Mouse (Mus musculus) intestine, postnatal 0 days (tissue): ENCODE data around the gene Znrd1. TPM values are rescaled to one million over a fixed set of nuclear protein-coding genes. Genes with fewer than 3 reads are reported as not detected.

Experiments used
- ATAC-seq: fragments of 200-750 bp; cut with Nextera tagmentation; 2 replicates; pipeline ENCODE4 v1.8.0; 2017; ENCODE audit warnings: mild to moderate bottlenecking, moderate TSS enrichment, moderate library complexity
- H3K27ac ChIP-seq: fragments of 300-500 bp; sonication (generic); 2 replicates; pipeline ENCODE4 v1.5.1; 2014; ENCODE audit warnings: mild to moderate bottlenecking, low read depth, low read length, moderate library complexity
- H3K27me3 ChIP-seq: fragments of 300-500 bp; sonication (generic); replicated peaks from 2 replicates; pipeline ENCODE4 v1.6.1; 2014; ENCODE audit warnings: low read length, mixed read lengths; ENCODE audit not compliant: control insufficient read depth, insufficient read depth
- H3K36me3 ChIP-seq: fragments of 300-500 bp; sonication (generic); 2 replicates; pipeline ENCODE4 v1.6.1; 2014; ENCODE audit warnings: mild to moderate bottlenecking, moderate library complexity; ENCODE audit not compliant: control insufficient read depth, insufficient read depth
- H3K4me1 ChIP-seq: fragments of 300-500 bp; sonication (generic); replicated peaks from 2 replicates; pipeline ENCODE4 v1.6.1; 2014; ENCODE audit warnings: antibody characterized with exemption, low read length, mixed read lengths; ENCODE audit not compliant: control insufficient read depth, insufficient read depth
- H3K4me2 ChIP-seq: fragments of 300-500 bp; sonication (generic); replicated peaks from 2 replicates; pipeline ENCODE4 v1.6.1; 2014; ENCODE audit warnings: low read depth, mild to moderate bottlenecking, moderate library complexity
- H3K4me3 ChIP-seq: fragments of 300-500 bp; sonication (generic); 2 replicates; pipeline ENCODE4 v1.5.1; 2014; ENCODE audit warnings: low read depth, low read length
- H3K9ac ChIP-seq: fragments of 300-500 bp; sonication (generic); 2 replicates; pipeline ENCODE4 v1.6.1; 2014; ENCODE audit warnings: mild to moderate bottlenecking, low read depth, low read length
- H3K9me3 ChIP-seq: fragments of 300-500 bp; sonication (generic); 2 replicates; pipeline ENCODE4 v1.6.1; 2016; ENCODE audit warnings: mixed run types; ENCODE audit not compliant: control insufficient read depth
- CTCF ChIP-seq: sonication (generic); IDR thresholded peaks from 2 replicates; pipeline ENCODE4 v1.5.1; 2016; ENCODE audit warnings: low read depth, mild to moderate bottlenecking, control low read depth, antibody characterized with exemption, moderate library complexity
- WGBS: fragments of 180-500 bp; shearing (Covaris S2); extraction: QIAGEN DNeasy Blood & Tissue Kit; methylation state at CpG from one replicate; pipeline ENCODE4 v1.1.7; 2014; 5-methylcytosine and 5-hydroxymethylcytosine counted together
- polyA plus RNA-seq: library from polyadenylated mRNA; unstranded; fragments of >200 nt; fragmentation: Nextera tagmentation; extraction: Ambion mirVana; gene quantifications from 2 replicates; pipeline ENCODE4 v1.2.1, GENCODE M21; 2015

Gene Znrd1
- polyA plus RNA-seq, 1 experiment from 2014 or later: 59.1 TPM

DNA sequence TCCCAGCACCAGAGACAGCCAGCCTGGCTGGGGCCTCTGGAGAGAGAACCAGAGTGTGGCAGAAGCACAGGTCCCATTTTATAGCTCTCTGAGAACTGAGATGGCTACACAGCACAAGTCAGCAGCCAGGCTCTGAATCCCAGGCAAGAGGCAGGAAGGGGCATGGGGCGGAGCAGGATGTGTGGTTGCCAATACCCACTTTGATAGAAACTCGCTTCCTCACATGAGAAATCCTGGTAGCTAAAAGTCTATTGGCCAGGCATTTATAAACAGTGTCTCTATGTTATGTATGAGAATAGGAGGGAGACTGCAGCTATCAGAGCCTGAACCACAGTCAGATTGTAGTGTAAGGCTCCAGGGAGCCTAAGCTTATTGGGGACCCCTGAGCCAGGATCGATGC lies 14.4 kb upstream of the Znrd1 start:
- H3K4me3 ChIP-seq: no peak overlapping the region
- H3K4me1 ChIP-seq: no peaks in the 10 kb centered on the region
- H3K4me2 ChIP-seq: no peak overlapping the region
- WGBS: 75% methylated on average over 3 of the region's 3 CpGs
- no peaks in the 10 kb centered on the region for H3K9me3 ChIP-seq
- no peak overlapping the region for H3K27ac ChIP-seq
- no peak for ATAC-seq
- TF ChIP-seq CTCF: no peak
- H3K27me3 ChIP-seq: no peaks in the 10 kb centered on the region
- H3K9ac ChIP-seq: no peak overlapping the region
- no peaks in the 10 kb centered on the region for H3K36me3 ChIP-seq

- no peak for ATAC-seq
- WGBS: 85% methylated on average over 6 of the region's 6 CpGs
- H3K27me3 ChIP-seq: no peaks in the 10 kb centered on the region
- no peak overlapping the region for H3K27ac ChIP-seq
- no peak overlapping the region for H3K9ac ChIP-seq
- no peak overlapping the region for H3K4me3 ChIP-seq
- no peak overlapping the region for H3K4me2 ChIP-seq
- TF ChIP-seq CTCF: no peak
- H3K9me3 ChIP-seq: no peaks in the 10 kb centered on the region
- no peaks in the 10 kb centered on the region for H3K4me1 ChIP-seq
- H3K36me3 ChIP-seq: no peaks in the 10 kb centered on the region
These were observed 13.0 kb upstream of the Znrd1 start for GRCm38 (mm10) chr17:36971172-36971850.

GRCm38 (mm10) chr17:36970316-36970890 lies 12.0 kb upstream of the Znrd1 start:
- Histone ChIP-seq H3K27me3 (no peaks in the 10 kb centered on the region), H3K27ac (no peak overlapping the region), H3K9me3 (no peaks in the 10 kb centered on the region), H3K4me2 (no peak overlapping the region), H3K4me1 (no peaks in the 10 kb centered on the region), H3K9ac (no peak overlapping the region), H3K36me3 (no peaks in the 10 kb centered on the region), H3K4me3 (no peak overlapping the region)
- no peak for ATAC-seq
- TF ChIP-seq CTCF: no peak
- 64% methylated on average over 14 of the region's 14 CpGs for WGBS

- Histone ChIP-seq H3K36me3 (no peaks in the 10 kb centered on the region), H3K9ac (no peak overlapping the region), H3K4me2 (no peak overlapping the region), H3K9me3 (no peaks in the 10 kb centered on the region), H3K4me1 (no peaks in the 10 kb centered on the region), H3K4me3 (no peak overlapping the region), H3K27ac (no peak overlapping the region), H3K27me3 (no peaks in the 10 kb centered on the region)
- ATAC-seq: no peak
- TF ChIP-seq CTCF: no peak
- WGBS: 86% methylated on average over 1 of the region's 1 CpGs
These were observed 8.5 kb upstream of the Znrd1 start for GRCm38 (mm10) chr17:36966875-36967274.

DNA sequence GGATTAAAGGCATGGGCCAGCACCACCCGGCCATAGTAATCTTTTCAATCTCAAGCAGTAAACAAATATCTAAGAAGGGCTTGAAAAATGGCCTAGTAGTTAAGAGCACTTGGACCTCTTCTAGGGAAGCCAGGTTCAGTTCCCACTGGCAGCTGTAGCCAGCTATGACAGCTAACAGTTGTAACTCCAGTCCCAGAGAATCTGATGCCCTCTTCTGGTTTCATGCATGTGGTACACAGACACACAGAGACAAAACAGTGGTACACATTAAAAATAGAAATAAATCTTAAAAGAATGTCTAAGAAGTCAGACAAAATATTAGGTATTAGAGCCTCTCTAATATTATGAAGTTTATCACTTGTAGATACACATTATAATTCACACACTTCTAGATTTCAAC lies 2.8 kb upstream of the Znrd1 start:
- H3K4me2 ChIP-seq: no peak overlapping the region
- TF ChIP-seq CTCF: peak; percentile 29
- H3K27ac ChIP-seq: no peak overlapping the region
- no peak for ATAC-seq
- H3K27me3 ChIP-seq: no peaks in the 10 kb centered on the region
- H3K36me3 ChIP-seq: peaks cover 1% of the 10 kb centered on the region; the same call in 1 of the 2 replicates
- no peaks in the 10 kb centered on the region for H3K9me3 ChIP-seq
- H3K4me3 ChIP-seq: no peak overlapping the region
- H3K4me1 ChIP-seq: peaks cover 4% of the 10 kb centered on the region; the same call in 1 of the 2 replicates
- 48% methylated on average over 1 of the region's 1 CpGs for WGBS
- no peak overlapping the region for H3K9ac ChIP-seq

DNA sequence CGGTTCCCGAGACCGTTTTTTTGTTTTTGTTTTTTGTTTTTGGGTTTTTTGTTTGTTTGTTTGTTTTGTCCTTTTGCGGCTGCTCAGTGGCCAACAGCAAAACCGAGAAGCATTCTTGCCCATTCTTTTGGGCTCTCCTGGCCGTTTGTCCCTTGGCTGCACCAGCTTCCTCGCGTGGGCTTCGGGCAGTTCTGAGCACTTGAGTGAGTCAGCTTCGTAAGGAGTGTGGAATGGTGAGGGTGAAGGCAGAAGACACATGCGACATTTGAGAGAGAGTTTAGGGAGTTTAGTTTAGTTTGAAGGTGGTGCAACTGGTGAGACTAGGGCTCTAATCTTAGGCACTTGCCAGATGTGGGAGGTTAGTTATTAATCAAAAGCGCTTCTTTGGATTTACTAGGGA lies 525 bp upstream of the Znrd1 start:
- peak overlapping the region; percentile 75 for H3K4me2 ChIP-seq
- H3K27ac ChIP-seq: peak overlapping the region; percentile 47
- H3K9ac ChIP-seq: peak overlapping the region; percentile 74
- no peak for ATAC-seq
- TF ChIP-seq CTCF: no peak
- H3K4me1 ChIP-seq: peaks cover 4% of the 10 kb centered on the region; the same call in 1 of the 2 replicates
- 8% methylated on average over 12 of the region's 12 CpGs for WGBS
- no peaks in the 10 kb centered on the region for H3K27me3 ChIP-seq
- peaks cover 9% of the 10 kb centered on the region for H3K36me3 ChIP-seq
- H3K9me3 ChIP-seq: no peaks in the 10 kb centered on the region
- peak overlapping the region; percentile 56 for H3K4me3 ChIP-seq
